In the genomic region with DNA sequence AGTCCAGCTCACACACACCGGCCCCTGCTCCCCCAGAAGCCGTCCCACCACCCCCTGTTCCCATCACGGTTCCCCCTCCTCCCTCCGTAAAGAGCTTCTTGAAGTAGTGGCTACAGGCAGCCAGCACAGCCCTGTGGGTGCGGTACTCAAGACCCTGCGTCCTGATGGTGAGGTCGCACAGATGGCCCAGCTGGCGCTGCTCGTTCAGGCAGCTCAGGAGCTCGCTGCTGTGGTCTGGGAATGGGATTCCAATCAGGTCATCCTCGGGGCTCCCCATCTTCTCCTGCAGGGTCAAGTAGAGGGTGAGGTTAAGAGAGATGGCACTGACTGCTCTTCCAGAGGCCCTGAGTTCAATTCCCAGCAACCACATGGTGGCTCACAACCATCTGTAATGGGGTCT, we compare ENCODE assay signal across 28 mouse cellular contexts. TPM values are rescaled to one million over a fixed set of nuclear protein-coding genes. Genes with fewer than 3 reads are reported as not detected.
"Had no signal": no experiment of that assay in that cellular context is flagged by ENCODE, and none has a peak within 500 bp of the region (broad histone marks: within the 10 kb centered on the region; RNA-seq: fewer than 3 reads in every experiment).

No protein-coding gene starts in this region.

- DNase-seq: gastrocnemius, postnatal 14 days; gastrocnemius, postnatal 36 days; heart, adult 18-20 months; heart, postnatal 14 days; heart, postnatal 36 days; kidney, adult 11 months; kidney, adult 2 months; kidney, adult 9 months; kidney, postnatal 25 days; kidney, postnatal 4 days; liver had no signal

- H3K36me3 ChIP-seq: hindbrain, embryonic 13.5 days; hindbrain, embryonic 15.5 days; limb, embryonic 10.5 days; limb, embryonic 12.5 days had no signal

- H3K9me3 ChIP-seq: heart, embryonic 10.5 days; heart, embryonic 12.5 days; hindbrain, embryonic 13.5 days; hindbrain, embryonic 15.5 days; kidney, embryonic 15.5 days; limb, embryonic 10.5 days; limb, embryonic 12.5 days had no signal

- H3K27ac ChIP-seq: heart, embryonic 10.5 days; hindbrain, embryonic 13.5 days; hindbrain, embryonic 15.5 days; hindbrain, postnatal 0 days; kidney, embryonic 15.5 days; kidney, postnatal 0 days; layer of hippocampus, adult 2 months; left cerebral cortex, adult 2 months; limb, embryonic 10.5 days; limb, embryonic 12.5 days had no signal

- H3K4me3 ChIP-seq: heart, embryonic 10.5 days; heart, embryonic 12.5 days; hindbrain, embryonic 13.5 days; hindbrain, embryonic 15.5 days; kidney, embryonic 15.5 days; layer of hippocampus, adult 2 months; left cerebral cortex, adult 2 months; limb, embryonic 10.5 days; limb, embryonic 12.5 days had no signal

- H3K4me2 ChIP-seq: heart, embryonic 12.5 days; hindbrain, embryonic 13.5 days; hindbrain, embryonic 15.5 days; kidney, embryonic 15.5 days; limb, embryonic 12.5 days; liver, embryonic 11.5 days had no signal

- H3K9ac ChIP-seq: heart, embryonic 12.5 days; hindbrain, embryonic 13.5 days; hindbrain, embryonic 15.5 days; kidney, embryonic 15.5 days; limb, embryonic 12.5 days had no signal

- H3K27me3 ChIP-seq: heart, embryonic 12.5 days; hindbrain, embryonic 15.5 days; kidney, embryonic 15.5 days; limb, embryonic 12.5 days had no signal

RNA-seq across cellular contexts. Expression of gene Dcst1, which starts 16.2 kb away (rescaled TPM):
- polyA plus RNA-seq: liver, embryonic 11.5 days had no signal

RNA-seq across cellular contexts. Expression of gene Dcst2, which starts 19.5 kb away (rescaled TPM):
- polyA plus RNA-seq: heart, embryonic 12.5 days; heart, embryonic 14.5 days; heart, embryonic 16.5 days had no signal

RNA-seq across cellular contexts. Expression of gene Lenep, which starts 21.4 kb away (rescaled TPM):
- polyA plus RNA-seq: gonadal fat pad, adult 2 months; heart, embryonic 10.5 days; heart, embryonic 12.5 days; heart, embryonic 14.5 days; heart, embryonic 16.5 days; hindbrain, postnatal 0 days; intestine, embryonic 14.5 days; intestine, embryonic 16.5 days; kidney, adult 2 months; limb, embryonic 12.5 days; liver, embryonic 11.5 days had no signal
